Mouse (Mus musculus): ENCODE measurements around the gene Lnpep. TPM values are rescaled to one million over a fixed set of nuclear protein-coding genes. Genes with fewer than 3 reads are reported as not detected.

Lnpep gene
- total and polyA plus RNA-seq, 2 experiments from 2014 or later: 5.1 to 33.1 TPM

GRCm38 (mm10) chr17:17576399-17576798, 48.5 kb downstream of the Lnpep start:
- H3K36me3 ChIP-seq (ENCODE audit: insufficient read depth): peaks cover 22% of the 10 kb centered on the region
- TF ChIP-seq CTCF (IDR thresholded peaks at IDR 0.05; ENCODE audit: low read depth): no peak
- no peak overlapping the region for H3K4me2 ChIP-seq (ENCODE audit: low read depth)
- WGBS: 86% methylated on average over 9 of the region's 9 CpGs
- no peak overlapping the region for H3K4me3 ChIP-seq (ENCODE audit: low read depth, low read length)
- H3K27me3 ChIP-seq (ENCODE audit: insufficient read depth, low read length): no peaks in the 10 kb centered on the region
- DNase-seq (no peak), ATAC-seq (no peak)
- H3K27ac ChIP-seq (ENCODE audit: low read depth, low read length): no peak overlapping the region
- no peaks in the 10 kb centered on the region for H3K9me3 ChIP-seq (ENCODE audit: low read length)
- H3K9ac ChIP-seq: no peak overlapping the region
- no peaks in the 10 kb centered on the region for H3K4me1 ChIP-seq (ENCODE audit: insufficient read depth)

GRCm38 (mm10) chr17:17567071-17567470, 57.8 kb downstream of the Lnpep start:
- no peaks in the 10 kb centered on the region for H3K9me3 ChIP-seq (ENCODE audit: low read length)
- ATAC-seq (peak; percentile 34; the same call in 1 of the 2 replicates), DNase-seq (peak; percentile 76)
- 44% methylated on average over 3 of the region's 3 CpGs for WGBS
- H3K4me3 ChIP-seq (ENCODE audit: low read depth, low read length): no peak overlapping the region
- H3K4me1 ChIP-seq (ENCODE audit: insufficient read depth): no peaks in the 10 kb centered on the region
- H3K27ac ChIP-seq (ENCODE audit: low read depth, low read length): no peak overlapping the region
- H3K4me2 ChIP-seq (ENCODE audit: low read depth): no peak overlapping the region
- H3K36me3 ChIP-seq (ENCODE audit: insufficient read depth): peaks cover 17% of the 10 kb centered on the region
- TF ChIP-seq CTCF (IDR thresholded peaks at IDR 0.05; ENCODE audit: low read depth): peak; percentile 60
- H3K9ac ChIP-seq: no peak overlapping the region
- no peaks in the 10 kb centered on the region for H3K27me3 ChIP-seq (ENCODE audit: insufficient read depth, low read length)

GRCm38 (mm10) chr17:17548958-17549357, 75.9 kb downstream of the Lnpep start:
- Histone ChIP-seq H3K4me2 (ENCODE audit: low read depth) (no peak overlapping the region), H3K9ac (no peak overlapping the region), H3K4me1 (ENCODE audit: insufficient read depth) (no peaks in the 10 kb centered on the region), H3K9me3 (ENCODE audit: low read length) (no peaks in the 10 kb centered on the region), H3K4me3 (ENCODE audit: low read depth, low read length) (no peak overlapping the region), H3K27ac (ENCODE audit: low read depth, low read length) (no peak overlapping the region), H3K36me3 (ENCODE audit: insufficient read depth) (no peaks in the 10 kb centered on the region), H3K27me3 (ENCODE audit: insufficient read depth, low read length) (no peaks in the 10 kb centered on the region)
- WGBS: 63% methylated on average over 3 of the region's 3 CpGs
- ATAC-seq: no peak
- DNase-seq: no peak
- TF ChIP-seq CTCF (IDR thresholded peaks at IDR 0.05; ENCODE audit: low read depth): no peak

- TF ChIP-seq CTCF (IDR thresholded peaks at IDR 0.05; ENCODE audit: low read depth): no peak
- no peaks in the 10 kb centered on the region for H3K27me3 ChIP-seq (ENCODE audit: insufficient read depth, low read length)
- no peak overlapping the region for H3K9ac ChIP-seq
- H3K36me3 ChIP-seq (ENCODE audit: insufficient read depth): peaks cover 18% of the 10 kb centered on the region
- ATAC-seq (no peak), DNase-seq (no peak)
- H3K9me3 ChIP-seq (ENCODE audit: low read length): no peaks in the 10 kb centered on the region
- H3K4me2 ChIP-seq (ENCODE audit: low read depth): no peak overlapping the region
- no peak overlapping the region for H3K27ac ChIP-seq (ENCODE audit: low read depth, low read length)
- no peak overlapping the region for H3K4me3 ChIP-seq (ENCODE audit: low read depth, low read length)
- H3K4me1 ChIP-seq (ENCODE audit: insufficient read depth): no peaks in the 10 kb centered on the region
These were observed 93.5 kb downstream of the Lnpep start for GRCm38 (mm10) chr17:17531338-17531737.

- Histone ChIP-seq H3K4me2 (ENCODE audit: low read depth) (no peak overlapping the region), H3K9me3 (ENCODE audit: low read length) (no peaks in the 10 kb centered on the region), H3K4me1 (ENCODE audit: insufficient read depth) (no peaks in the 10 kb centered on the region), H3K9ac (no peak overlapping the region), H3K36me3 (ENCODE audit: insufficient read depth) (no peaks in the 10 kb centered on the region), H3K27me3 (ENCODE audit: insufficient read depth, low read length) (no peaks in the 10 kb centered on the region), H3K27ac (ENCODE audit: low read depth, low read length) (no peak overlapping the region), H3K4me3 (ENCODE audit: low read depth, low read length) (no peak overlapping the region)
- ATAC-seq (0 out of 2 replicates have a peak, but pooled peaks have one; percentile 27), DNase-seq (no peak)
- WGBS: 64% methylated on average over 4 of the region's 4 CpGs
- TF ChIP-seq CTCF (IDR thresholded peaks at IDR 0.05; ENCODE audit: low read depth): no peak
These were observed 108.3 kb downstream of the Lnpep start for GRCm38 (mm10) chr17:17516384-17517016.

- Histone ChIP-seq H3K9me3 (ENCODE audit: low read length) (no peaks in the 10 kb centered on the region), H3K27ac (ENCODE audit: low read depth, low read length) (no peak overlapping the region), H3K4me2 (ENCODE audit: low read depth) (no peak overlapping the region), H3K27me3 (ENCODE audit: insufficient read depth, low read length) (no peaks in the 10 kb centered on the region), H3K4me1 (ENCODE audit: insufficient read depth) (no peaks in the 10 kb centered on the region), H3K9ac (no peak overlapping the region), H3K4me3 (ENCODE audit: low read depth, low read length) (no peak overlapping the region), H3K36me3 (ENCODE audit: insufficient read depth) (no peaks in the 10 kb centered on the region)
- TF ChIP-seq CTCF (IDR thresholded peaks at IDR 0.05; ENCODE audit: low read depth): no peak
- DNase-seq (no peak), ATAC-seq (no peak)
- WGBS: 92% methylated on average over 10 of the region's 10 CpGs
These were observed 118.2 kb downstream of the Lnpep start for GRCm38 (mm10) chr17:17506677-17507076.

- H3K4me2 ChIP-seq (ENCODE audit: low read depth): peak overlapping the region; percentile 14; the same call in 1 of the 2 replicates
- peak; percentile 87 for ATAC-seq
These were observed 125.6 kb downstream of the Lnpep start for GRCm38 (mm10) chr17:17499278-17499677.

More at GRCm38 (mm10) chr17:17499278-17499677, 125.6 kb downstream of the Lnpep start:
- no peaks in the 10 kb centered on the region for H3K9me3 ChIP-seq (ENCODE audit: low read length)
- WGBS: 42% methylated on average over 3 of the region's 3 CpGs
- 0 out of 2 replicates have a peak, but pooled peaks cover 6% of the 10 kb centered on the region for H3K4me1 ChIP-seq (ENCODE audit: insufficient read depth)
- no peak overlapping the region for H3K4me3 ChIP-seq (ENCODE audit: low read depth, low read length)
- H3K36me3 ChIP-seq (ENCODE audit: insufficient read depth): no peaks in the 10 kb centered on the region
- peak; percentile 35 for DNase-seq
- TF ChIP-seq CTCF (IDR thresholded peaks at IDR 0.05; ENCODE audit: low read depth): no peak
- H3K27me3 ChIP-seq (ENCODE audit: insufficient read depth, low read length): no peaks in the 10 kb centered on the region
- no peak overlapping the region for H3K9ac ChIP-seq
- peak overlapping the region; percentile 22; the same call in 1 of the 2 replicates for H3K27ac ChIP-seq (ENCODE audit: low read depth, low read length)

All from forebrain, postnatal 0 days (tissue).